Mouse (Mus musculus): ENCODE measurements around the gene Foxl2.

Gene Foxl2

DNA sequence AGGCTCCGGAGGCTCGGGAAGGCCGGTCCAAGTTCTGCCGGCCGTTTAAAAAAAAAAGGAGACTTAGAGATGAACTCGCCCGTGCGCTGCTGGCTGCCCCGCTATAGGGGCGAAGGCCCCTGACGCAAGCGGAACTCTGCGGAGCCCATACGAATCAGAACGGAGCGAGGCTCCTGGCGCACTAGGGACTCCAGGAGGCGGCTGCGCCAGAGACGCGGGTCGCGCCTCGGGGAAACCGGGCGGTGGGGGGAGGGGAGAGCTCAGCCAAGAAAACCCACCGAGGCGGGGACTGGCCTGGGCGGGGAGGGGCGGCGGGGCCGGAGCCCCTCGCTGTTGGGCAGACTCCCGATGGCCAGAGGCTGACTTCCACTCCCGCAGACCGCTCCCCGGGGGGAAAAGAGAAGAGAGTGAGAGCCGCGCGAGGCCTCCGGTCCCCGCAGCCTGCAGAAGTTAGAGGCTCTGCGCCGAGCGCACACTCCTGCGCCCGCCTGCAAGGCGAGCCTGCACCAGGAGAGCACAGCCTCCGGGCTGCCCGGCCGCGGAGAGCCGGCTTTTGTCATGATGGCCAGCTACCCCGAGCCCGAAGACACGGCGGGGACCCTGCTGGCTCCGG is at the start of gene Foxl2:
Gene Foxl2 (plus strand): TSS at position 186 of the 613 bp plus-strand sequence.
- DNase-seq (ENCODE audit: low read depth, low spot score), result no peak

DNA sequence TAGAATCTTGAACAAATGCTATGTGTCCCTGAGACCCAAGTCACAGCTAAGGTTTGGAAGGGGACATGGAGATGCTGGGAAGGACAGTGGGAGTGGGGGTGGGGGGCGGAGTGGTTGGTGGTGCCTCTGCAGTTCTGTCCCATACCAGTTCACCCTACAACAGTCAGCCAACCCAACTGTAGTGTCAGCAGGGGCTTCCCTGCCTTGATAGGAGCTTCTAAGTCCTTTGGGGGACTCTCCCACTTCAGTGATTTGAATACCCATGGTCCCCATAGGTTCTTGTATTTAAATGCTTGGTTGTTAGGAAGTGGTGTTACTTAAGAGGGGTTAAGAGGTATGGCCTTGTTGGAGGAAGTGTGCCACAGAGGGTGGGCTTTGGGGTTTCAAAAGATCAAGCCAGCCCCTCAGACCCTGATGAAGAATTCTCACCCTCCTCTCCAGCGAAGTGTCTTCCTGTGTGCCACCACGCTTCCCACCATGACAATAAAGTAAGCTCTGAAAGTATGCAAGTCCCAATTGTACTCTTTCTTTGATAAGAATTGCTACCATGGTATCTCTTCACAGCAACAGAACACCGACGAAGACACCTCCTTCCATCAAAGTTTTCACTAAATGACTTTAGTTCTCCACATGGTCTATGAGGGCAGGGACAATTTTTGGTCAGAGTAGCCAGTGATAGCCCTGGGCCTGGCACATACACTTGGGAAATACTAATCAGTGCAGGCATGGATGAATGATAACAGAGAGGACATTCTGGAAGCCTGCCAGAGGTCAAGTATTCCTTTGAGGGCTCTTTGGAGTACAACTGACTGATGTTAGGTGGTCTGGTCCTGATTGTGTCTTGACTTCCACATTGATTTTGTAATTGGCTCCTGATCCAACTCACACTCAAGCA is 34.2 kb upstream of the Foxl2 start:
- DNase-seq (ENCODE audit: low read depth, low spot score), result no peak

DNA sequence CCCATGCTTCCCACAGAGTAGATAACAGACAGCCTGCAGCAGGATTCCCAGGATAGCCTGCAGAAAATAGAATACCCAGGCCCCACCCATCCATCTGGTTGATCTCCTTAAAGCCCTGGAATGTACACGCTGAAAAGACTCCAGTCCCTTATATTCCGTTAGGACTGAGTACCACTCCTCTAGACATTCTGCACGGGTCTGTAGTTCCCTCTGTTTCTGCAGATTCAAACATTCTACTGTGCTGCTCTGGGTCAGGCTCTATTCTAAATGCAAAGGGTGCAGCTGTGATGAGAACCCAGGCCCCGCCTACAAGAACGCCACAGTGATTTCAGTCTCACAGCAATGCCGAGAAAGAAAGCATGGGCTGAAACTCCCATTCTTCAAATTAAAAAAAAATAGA is 32.0 kb upstream of the Foxl2 start:
- DNase-seq (ENCODE audit: low read depth, low spot score), result no peak

DNA sequence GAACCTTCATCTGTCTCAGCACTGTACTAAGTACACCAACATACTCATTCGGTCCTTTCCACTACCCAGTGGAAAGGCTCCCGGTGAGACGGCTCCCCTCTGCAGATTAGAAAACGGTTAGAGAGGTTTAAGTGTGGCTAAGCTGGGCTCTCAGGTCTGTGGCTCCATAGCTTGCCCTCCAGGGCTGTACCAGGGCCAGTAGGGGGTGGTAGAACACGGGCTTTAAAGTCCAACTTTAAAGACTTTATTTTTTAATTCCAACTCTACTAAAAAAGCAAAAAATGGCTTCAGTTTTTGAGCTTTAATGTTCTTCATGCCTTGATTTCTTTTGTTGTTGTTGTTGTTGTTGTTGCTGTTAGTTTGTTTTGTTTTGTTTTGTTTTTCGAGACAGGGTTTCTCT is 30.9 kb upstream of the Foxl2 start:
- no peak for DNase-seq (ENCODE audit: low read depth, low spot score)

DNA sequence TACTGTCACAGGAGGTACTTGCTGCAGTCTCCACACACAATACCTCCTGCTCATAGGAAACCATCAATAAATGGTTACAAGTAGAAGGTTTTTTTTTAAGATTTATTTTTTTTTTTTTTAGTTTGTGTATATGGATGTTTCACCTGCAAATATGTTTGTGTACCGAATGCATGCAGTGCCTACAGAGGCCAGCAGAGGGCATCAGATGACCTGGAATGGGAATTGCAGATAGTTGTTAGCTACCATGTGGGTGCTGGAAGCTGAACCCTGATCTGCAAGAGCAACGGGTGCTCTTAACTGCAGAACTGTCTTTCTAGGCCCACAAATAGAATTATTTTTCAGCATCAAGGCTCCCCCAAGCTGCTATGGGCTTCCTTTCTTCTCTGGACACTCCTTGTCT is 25.6 kb upstream of the Foxl2 start:
- DNase-seq (ENCODE audit: low read depth, low spot score), result peak; percentile 19

DNA sequence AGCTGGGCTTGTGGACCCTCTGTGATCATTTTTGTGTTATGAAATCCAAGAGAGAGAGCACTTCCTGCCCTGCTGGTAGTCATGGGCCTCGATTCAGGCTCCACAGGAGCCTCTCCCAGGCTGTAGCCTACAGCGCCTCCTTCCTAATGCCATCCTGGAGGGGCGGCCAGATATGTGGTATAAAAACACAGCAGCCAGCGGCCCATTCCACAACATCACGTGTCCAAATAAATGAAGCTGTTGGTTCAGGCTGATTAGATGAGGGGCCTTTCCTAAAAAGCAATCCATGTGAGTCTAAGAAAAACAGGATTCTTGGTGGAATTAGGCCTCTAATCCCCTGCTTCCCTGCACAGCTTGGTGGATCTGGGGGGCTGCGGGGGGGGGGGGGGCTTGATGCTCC is 22.2 kb upstream of the Foxl2 start:
- DNase-seq (ENCODE audit: low read depth, low spot score), result no peak

DNA sequence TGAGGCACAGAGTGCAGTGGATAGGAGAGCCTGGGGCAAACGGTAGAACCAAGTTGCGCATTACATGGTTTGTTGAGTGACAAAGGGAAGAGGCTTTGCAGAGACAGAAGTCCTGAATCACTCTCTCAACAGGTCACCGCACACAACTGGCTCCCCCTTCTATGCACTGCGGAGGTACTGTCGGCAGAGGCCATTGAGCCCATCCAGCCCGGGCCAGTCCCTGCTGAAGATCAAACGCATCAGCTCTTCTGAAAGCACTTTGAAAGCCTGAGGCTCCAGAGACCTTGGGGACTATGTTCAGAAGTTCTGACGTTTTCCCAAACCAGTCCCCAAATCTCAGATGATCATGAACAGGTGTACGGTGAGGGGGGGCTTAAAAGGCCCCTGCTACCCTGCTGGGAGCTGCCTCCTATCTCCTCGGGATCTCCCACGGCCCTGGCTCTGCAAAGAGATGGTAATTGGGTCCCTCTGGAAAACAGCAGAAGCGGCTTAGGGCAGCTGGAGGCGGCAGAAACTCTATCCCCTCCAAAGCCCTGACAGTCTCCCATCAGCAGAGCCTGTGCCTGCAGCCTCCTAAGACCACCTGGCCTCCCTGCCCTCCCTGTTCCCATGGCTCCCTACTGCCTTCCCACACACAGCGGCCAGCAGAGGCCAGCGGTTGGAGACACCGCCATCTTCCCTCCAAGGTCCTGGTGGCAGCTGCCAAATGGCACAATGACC is 19.7 kb upstream of the Foxl2 start:
- DNase-seq (ENCODE audit: low read depth, low spot score), result no peak

DNA sequence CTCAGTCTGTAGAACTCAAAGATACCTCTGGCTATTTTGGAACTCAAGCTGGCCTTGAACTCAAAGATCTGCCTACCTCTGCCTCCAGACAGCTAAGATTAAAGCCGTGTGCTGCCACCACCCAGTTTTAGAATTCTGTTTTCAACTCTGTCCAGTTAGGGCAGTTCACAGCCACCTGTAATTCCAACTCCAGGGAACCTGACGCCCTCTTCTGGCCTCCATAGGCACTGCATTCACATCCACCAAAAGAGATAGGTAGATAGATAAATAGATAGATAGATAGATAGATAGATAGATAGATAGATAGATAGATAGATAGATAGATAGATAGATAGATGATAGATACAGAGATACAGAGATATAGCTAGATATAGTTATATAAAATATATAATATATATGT is 15.8 kb upstream of the Foxl2 start:
- DNase-seq (ENCODE audit: low read depth, low spot score), result peak; percentile 27

DNA sequence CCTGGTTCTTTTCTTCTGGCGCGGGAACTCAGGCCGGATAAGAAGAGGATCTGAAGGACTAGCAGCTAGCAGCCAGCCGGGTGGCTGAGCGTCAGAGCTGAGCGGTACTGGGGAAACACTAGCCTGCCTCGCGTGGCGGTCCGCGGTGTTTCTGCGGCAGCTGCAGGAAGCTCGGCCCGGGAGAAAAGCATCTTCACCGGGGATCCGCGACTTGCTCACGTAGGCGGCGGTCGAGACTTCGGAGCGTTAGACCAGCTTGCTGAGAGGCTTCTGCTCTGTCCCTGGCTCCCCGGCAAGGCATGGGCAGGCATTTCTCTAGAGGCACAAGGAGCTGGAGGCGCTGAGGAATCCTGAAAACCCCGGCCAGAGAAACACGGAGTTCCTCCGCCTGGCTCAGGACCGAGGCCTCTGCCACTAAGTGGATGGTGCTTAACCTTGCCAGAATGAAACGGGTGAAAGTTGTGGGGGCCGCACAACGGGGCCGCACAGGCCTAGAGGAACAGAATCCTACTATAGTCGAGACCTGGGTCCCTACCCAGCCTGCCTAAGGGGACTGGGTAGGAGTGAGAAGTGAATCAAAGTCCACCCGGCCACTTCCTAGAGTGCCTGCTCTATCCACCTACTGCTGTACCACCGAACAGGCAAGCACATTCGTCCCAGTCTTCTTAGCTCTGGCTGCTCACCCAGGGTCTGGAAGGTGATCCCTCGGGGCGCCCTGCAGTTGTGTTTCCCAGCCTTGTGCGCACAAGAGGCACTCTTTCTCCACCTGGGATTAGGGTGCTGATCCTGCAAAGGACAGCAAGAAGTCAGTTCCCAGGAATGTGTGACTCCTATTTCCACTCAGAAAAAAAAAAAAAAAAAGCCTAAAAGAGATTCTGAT is 2.7 kb upstream of the Foxl2 start:
- no peak for DNase-seq (ENCODE audit: low read depth, low spot score)

DNA sequence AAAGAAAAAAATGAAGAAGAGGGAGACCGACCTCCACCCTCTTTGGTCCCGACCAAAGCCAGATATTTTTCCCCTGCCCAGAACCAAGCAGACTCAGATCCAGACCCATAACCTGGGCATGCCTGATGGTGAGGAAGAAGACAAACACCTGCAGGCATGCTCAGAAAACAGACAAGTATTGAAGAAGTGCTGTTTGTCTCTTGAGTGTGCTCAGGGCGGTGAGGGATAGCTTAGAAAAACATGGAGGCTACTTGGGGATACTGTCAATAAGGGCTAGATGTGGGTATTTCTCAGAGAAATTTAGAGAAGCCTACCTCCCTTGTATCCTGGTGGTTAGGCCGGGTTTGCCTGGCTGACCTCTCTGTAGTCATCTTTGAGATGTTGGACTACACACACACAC is 1.8 kb upstream of the Foxl2 start:
- DNase-seq (ENCODE audit: low read depth, low spot score), result no peak

DNA sequence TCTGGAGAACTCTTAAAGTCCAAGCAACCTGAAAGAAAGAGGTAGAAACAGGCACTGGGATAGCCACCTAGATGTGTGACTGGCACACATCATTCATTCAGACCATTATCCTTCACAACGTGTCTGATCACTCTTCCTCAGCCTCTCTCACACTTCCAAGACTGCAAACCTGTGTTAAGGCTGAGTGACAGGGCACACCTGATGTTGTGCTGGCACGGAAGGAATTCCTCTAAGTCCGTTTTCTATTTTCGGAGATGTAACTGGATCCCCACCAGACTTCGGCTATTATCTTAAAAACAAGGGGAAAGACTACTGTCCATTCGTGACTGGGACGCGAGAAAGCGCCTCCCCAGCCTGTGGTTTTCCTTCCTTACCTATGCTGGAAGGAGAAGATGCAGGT is 1.3 kb upstream of the Foxl2 start:
- DNase-seq (ENCODE audit: low read depth, low spot score), result no peak

DNA sequence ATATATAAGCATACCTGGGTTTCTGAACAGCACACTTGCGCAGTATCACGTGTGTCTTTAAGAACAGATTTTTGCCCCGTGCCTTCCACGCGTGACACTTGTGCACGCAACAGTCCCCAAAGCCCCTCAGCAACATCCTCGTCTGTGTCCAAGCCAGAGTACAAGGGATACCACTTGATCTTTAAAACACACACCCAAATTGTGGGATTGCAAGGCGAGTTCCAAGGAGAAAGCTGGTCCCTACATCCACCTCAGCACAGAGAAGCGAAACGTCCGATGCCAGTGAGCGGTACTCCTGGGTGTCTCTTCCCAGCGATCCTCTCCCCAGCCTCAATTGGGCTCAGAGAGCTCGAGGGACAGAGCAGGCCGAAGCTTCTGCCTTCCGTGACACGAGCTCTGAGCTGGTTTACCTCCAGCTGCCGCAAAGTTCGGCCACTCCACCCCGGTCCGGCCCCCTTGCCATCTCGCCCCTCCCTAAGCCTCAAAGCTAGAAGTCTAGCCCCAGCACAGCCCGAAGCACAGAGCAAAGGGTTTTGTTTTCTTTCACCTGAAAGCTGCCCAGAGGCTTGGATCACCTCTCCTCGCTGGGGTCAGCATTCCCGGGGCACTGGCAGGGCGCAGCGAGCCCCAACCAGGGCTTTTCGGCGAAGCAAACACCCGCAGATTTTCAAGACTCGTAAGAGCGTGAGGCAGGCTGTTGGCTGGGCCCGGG is 541 bp upstream of the Foxl2 start:
- DNase-seq (ENCODE audit: low read depth, low spot score), result no peak

DNA sequence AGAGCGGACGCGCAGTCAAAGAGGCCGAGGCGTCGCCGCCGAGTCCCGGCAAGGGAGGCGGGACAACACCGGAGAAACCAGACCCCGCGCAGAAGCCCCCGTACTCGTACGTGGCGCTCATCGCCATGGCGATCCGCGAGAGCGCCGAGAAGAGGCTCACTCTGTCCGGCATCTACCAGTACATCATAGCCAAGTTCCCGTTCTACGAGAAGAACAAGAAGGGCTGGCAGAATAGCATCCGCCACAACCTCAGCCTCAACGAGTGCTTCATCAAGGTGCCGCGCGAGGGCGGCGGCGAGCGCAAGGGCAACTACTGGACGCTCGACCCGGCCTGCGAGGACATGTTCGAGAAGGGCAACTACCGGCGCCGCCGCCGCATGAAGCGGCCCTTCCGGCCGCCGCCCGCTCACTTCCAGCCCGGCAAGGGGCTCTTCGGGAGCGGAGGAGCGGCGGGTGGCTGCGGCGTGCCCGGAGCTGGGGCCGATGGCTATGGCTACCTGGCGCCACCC is 682 bp downstream of the Foxl2 start:
- no peak for DNase-seq (ENCODE audit: low read depth, low spot score)

DNA sequence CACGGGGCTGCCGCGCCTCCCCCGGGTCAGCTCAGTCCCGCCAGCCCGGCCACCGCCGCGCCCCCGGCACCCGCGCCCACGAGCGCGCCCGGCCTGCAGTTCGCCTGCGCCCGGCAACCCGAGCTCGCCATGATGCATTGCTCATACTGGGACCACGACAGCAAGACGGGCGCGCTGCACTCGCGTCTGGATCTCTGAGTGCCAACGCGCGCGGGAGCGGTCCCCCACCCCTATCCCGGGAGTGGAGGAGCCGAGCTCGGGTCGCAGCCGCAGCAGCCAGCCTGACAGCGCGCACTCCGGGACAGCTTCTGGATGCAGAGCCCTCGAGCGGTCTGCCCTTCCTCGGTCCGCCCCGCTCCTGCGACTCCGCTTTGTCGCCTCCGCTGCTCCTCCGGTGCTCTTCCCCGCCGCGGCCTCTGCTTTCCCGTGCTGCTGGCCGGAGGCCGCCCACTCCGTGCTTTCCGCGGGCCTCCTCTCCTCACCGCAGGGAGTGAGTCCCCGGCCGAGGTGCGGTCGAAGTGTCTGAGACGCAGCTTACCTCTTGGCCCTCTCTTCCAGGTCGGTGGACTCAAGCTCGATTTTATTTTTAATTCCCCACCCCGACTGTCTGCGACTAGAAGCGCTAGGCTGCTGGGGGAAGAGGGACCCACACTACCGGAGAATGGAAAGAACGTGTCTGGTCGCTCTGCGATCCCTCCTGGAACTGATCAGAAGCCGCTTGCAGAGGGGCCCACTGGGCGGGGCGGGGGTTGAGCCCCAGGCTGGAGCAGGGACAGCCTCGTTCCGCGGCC is 1.7 kb downstream of the Foxl2 start:
- DNase-seq (ENCODE audit: low read depth, low spot score), result no peak

DNA sequence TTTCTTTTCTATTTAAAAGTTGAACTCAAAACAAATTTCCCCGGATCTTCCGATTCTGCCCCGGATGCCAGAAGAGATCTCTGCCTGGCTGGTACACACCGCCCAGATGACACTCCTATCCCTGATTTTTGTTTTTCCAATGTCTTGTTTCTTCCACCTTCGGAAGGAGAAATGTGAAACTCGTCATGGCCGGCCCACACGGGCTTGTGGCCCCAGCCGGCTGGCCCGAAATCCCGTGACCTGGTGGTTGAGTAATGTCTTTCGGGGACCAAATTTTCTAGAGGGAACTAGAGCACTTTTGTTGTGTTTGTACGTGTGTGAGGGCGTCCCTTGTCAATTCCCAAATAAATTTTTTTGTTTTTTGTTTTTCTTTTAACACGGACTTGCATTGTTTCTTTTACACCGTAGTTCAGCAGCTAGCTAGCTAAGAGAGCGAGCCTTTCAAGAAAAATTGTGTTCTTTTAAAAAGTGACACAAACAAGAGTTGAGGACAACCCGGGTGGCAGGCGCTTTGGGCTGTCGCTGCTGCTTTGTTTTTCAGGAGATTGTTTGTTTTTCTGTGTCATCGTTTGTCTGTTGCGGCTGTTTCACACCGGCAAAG is 2.8 kb downstream of the Foxl2 start:
- no peak for DNase-seq (ENCODE audit: low read depth, low spot score)

DNA sequence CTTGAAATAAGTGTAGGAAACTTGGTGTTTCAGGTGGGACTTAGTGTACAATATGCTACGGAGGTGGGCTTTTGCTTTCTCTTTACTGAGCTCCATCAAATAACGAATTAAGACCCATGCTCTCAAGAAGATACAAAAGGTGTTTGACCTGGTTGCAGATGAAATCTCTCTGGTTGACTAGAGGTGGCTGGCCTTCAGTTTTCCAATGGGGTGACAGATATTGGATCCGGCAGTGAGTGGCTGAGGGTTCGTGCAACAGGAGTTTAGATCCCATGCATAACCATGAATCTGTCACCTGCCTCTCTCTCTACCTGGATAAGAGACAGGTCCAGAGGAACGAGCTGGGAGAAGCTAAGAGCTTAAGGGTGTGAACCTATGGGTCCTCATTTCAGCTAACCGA is 3.5 kb downstream of the Foxl2 start:
- DNase-seq (ENCODE audit: low read depth, low spot score), result no peak

DNA sequence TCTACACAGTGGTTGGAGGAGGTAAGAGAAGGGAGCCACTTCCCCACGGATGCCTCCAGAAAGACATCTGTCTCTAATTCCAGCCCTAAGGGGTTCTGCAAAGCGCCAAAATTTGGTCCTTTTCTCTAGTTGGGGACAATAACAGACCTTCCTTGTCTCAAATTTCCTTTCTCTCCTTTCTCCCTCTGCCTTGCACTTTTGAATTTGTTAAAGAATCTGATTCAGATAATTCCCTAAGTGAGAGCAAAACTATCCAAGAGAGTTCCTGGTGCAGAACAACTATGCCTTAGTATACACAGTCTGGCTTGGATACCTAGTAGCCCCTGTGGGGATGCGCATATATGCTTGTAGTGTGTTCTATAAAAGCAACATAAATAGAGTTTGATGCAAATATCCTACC is 4.8 kb downstream of the Foxl2 start:
- DNase-seq (ENCODE audit: low read depth, low spot score), result no peak

DNA sequence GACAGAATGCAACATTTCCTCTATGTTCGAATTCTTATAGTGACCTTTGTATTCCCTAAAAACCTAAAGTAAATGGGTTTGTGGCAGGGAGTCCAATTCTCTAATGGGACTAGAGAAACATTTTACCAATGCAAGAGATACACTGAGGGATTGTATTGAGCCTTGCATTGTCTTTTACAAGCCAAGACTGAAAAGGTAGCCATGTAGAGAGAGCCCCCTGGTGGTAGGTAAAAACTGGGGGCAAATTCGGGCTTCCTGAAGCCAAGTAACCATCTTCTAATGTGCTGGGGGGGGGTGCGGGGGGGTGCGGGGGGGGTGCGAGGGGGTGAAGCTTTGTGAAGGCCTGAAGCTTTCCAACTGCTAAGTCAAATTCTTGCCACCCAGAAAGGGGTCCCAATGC is 5.3 kb downstream of the Foxl2 start:
- DNase-seq (ENCODE audit: low read depth, low spot score), result peak; percentile 16
